Mouse (Mus musculus) cerebellum, postnatal 14 days (tissue): ENCODE measurements around the gene Robo2.
"Not testable (repeated sequence)": the region's sequence is repeated elsewhere in the genome, so short reads cannot be mapped to it uniquely, and the experiment has no call there.

Source experiments
- DNase-seq, 2 experiments: peaks; one replicate each; pipeline ENCODE4 v3.0.0; 2021; ENCODE audit warnings: mixed read lengths in 2 of 2

Gene Robo2

GRCm38 (mm10) chr16:74061951-74062350, 349.7 kb downstream of the Robo2 start:
- no peak for DNase-seq

GRCm38 (mm10) chr16:74061479-74061878, 350.1 kb downstream of the Robo2 start:
- no peak for DNase-seq

- DNase-seq, result no peak
Measured at GRCm38 (mm10) chr16:74056886-74057285, 354.7 kb downstream of the Robo2 start.

- DNase-seq, result no peak
Measured at GRCm38 (mm10) chr16:74056210-74056609, 355.4 kb downstream of the Robo2 start.

GRCm38 (mm10) chr16:74055061-74055751, 356.4 kb downstream of the Robo2 start:
- peak; percentile 91 to 93 for DNase-seq

- no peak for DNase-seq
Measured at GRCm38 (mm10) chr16:74049467-74049866, 362.2 kb downstream of the Robo2 start.

- no peak for DNase-seq
Measured at GRCm38 (mm10) chr16:74048980-74049379, 362.6 kb downstream of the Robo2 start.

GRCm38 (mm10) chr16:74047232-74047631, 364.4 kb downstream of the Robo2 start:
- no peak for DNase-seq

- DNase-seq, result not testable (repeated sequence)
Measured at GRCm38 (mm10) chr16:74040797-74041196, 370.8 kb downstream of the Robo2 start.

GRCm38 (mm10) chr16:74027822-74028221, 383.8 kb downstream of the Robo2 start:
- DNase-seq, result peak; percentile 71 to 85

GRCm38 (mm10) chr16:74022281-74022978, 389.2 kb downstream of the Robo2 start:
- DNase-seq, result no peak

- no peak for DNase-seq
Measured at GRCm38 (mm10) chr16:74005767-74006166, 405.9 kb downstream of the Robo2 start.

- peak; percentile 20 to 34 for DNase-seq
Measured at GRCm38 (mm10) chr16:74001331-74001730, 410.3 kb downstream of the Robo2 start.

GRCm38 (mm10) chr16:73991212-73991611, 420.4 kb downstream of the Robo2 start:
- no peak for DNase-seq

GRCm38 (mm10) chr16:73969573-73969972, 442.1 kb downstream of the Robo2 start:
- no peak for DNase-seq

- no peak for DNase-seq
Measured at GRCm38 (mm10) chr16:73964366-73964926, 447.2 kb downstream of the Robo2 start.

- DNase-seq, result no peak
Measured at GRCm38 (mm10) chr16:73959479-73959970, 452.1 kb downstream of the Robo2 start.

- no peak for DNase-seq
Measured at GRCm38 (mm10) chr16:73958524-73958846, 453.1 kb downstream of the Robo2 start.

GRCm38 (mm10) chr16:73957675-73958523, 453.7 kb downstream of the Robo2 start:
- no peak for DNase-seq

GRCm38 (mm10) chr16:73946171-73946570, 465.5 kb downstream of the Robo2 start:
- DNase-seq, result no peak

GRCm38 (mm10) chr16:73940211-73940541, 471.4 kb downstream of the Robo2 start:
- no peak for DNase-seq

GRCm38 (mm10) chr16:73939423-73940210, 472.0 kb downstream of the Robo2 start:
- no peak for DNase-seq
